Mouse (Mus musculus): ENCODE measurements around the gene Bcl9. TPM values are rescaled to one million over a fixed set of nuclear protein-coding genes. Genes with fewer than 3 reads are reported as not detected.
A peak's percentile ranks its signal among the peaks of the same experiment; 100 is the strongest.

The Bcl9 gene
- polyA plus RNA-seq, 1 experiment = 6.9 TPM

DNA sequence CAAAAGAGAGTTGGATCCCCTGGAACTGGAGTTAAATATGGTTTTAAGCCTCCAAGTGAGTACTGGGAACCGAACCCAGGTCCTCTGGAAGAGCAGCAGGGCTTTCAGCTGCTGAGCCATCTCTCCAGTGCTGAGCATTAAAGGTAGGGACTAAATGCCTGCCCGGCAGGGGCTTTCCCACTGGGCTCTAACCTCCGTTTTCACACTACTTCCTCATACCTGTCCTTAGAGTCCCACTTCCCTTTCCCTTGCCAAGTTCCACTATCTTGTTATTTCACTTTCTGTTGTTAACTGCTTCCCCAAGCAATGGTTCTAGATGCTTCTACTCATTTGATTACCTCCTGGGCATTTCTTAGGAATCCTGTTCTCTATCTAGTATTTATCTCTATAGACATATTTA is 65.4 kb downstream of the Bcl9 start:
- no peak for DNase-seq (ENCODE audit: low spot score)

DNA sequence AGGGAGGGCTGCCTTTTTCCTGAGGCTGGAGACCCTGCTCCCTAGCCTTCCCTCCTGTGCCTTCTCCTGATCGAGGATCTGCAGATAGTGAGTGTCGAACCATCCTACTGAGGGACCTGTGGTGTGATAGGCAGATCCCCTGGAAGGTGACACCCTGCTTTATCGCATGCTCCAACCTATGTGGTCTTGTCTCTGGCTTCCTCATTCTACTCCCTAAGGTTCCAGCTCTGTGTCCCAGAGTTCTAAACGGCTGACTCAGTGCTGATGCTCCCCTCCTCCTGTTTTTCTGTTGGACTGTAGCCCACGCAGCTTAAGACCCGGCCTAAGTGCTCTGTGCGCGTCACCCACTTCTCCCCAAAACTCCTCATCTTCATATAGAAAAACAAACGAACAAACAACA is 65.9 kb downstream of the Bcl9 start:
- DNase-seq (ENCODE audit: low spot score) = no peak

DNA sequence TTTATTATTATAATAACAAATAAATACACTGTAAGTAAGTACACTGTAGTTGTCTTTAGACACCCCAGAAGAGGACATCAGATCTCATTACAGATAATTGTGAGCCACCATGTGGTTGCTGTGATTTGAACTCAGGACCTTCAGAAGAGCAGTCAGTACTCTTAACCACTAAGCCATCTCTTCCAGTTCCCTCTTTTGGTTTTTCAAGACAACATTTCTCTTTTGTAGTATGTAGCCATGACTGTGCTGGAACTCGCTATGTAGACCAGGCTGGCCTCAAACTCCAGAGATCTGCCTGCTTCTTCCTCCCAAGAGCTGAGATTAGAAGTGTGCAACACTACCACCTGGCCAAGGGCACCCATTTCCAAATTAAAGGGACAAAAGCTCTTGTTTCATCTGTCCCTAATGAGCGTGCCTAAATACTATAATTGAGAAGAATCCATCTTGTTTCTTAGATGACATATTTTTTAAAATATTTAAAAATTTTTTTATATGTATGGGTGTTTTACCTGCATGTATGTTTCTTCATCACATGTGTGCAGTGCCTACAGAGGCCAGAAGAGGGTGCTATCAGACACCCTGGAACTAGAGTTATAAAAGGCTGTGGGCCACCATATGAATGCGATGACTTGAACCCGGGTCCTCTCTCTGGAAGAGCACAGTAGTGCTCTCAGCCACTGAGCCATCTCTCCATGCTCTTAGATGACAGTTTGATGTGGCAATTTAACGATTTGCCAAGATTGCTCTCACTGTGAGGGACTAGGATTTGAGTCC is 66.9 kb downstream of the Bcl9 start:
- DNase-seq (ENCODE audit: low spot score) = no peak

DNA sequence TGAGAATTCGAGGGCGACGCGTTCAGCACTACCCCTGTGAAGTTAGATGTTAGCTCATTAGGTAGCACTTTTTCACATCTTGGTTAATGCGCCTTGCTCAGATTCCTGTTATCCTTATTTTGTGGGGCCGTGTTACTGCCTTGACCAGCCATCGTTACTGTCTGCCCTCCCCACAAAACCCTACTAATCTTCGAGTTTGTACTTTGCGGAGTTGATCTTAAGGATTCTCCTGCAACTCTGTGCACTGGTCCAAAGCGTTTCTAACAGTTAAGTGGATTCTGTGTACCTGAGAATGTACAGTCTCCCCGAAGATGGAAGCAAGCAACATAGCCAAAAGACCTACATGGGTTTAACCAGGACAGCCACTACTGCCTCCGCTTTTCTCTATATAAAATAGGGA is 69.3 kb downstream of the Bcl9 start:
- no peak for DNase-seq (ENCODE audit: low spot score)

DNA sequence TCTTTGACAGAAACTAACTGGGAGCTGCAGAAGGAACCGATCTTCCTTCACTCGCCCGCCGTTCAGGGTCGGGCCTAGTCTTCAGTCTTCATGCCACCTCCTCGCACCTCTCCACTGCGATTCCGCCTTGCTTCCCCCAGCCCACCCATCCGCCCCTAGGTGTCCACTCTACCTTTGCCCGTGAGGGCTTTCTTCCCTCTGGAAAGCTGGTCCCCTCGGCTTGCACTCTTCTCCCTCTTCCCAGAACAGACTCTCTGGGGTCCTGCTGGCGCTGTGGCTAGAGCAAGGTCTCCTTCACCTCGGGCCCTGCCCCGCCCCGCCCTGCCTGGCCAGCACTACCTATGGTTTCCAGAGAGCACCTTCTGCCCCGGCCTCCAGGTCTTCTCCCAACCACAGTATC is 69.7 kb downstream of the Bcl9 start:
- no peak for DNase-seq (ENCODE audit: low spot score)

DNA sequence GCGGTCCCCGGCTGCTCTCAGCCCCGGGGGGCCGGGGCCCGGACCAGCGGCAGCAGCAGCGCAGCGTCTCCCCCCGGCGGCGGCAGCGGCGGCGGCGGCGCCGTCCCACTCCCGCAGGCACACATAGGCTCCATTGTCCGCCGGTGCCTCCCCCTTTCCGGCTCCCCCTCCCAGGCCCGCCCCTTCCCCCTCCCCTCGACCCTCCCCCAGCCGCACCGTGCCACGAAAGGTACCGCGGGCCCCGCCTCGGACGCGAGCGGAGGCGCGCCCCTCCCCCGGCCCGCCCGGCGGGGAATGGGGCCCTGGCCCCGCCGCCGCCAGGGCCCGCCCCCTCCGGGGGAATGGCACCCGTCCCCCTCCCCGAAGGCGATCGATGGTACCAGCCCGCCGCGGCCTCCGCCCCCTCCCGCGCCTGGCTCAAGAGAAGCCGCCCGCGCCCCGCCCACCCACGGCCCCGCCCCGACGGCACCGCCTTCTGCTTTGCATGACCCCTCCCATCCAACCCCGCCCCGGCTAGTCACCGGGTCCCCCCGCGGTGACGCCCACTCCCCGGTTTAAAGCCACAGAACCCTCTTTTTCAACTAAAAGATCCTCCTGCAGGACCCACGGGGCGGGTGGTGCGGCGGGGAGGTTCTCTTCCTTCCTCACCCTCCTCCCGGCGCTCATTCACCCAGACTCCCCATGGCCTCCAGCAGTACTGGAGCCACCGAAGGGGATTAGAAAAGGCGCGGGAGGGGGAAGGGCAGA is 70.3 kb downstream of the Bcl9 start:
- peak; percentile 84 for DNase-seq (ENCODE audit: low spot score)

DNA sequence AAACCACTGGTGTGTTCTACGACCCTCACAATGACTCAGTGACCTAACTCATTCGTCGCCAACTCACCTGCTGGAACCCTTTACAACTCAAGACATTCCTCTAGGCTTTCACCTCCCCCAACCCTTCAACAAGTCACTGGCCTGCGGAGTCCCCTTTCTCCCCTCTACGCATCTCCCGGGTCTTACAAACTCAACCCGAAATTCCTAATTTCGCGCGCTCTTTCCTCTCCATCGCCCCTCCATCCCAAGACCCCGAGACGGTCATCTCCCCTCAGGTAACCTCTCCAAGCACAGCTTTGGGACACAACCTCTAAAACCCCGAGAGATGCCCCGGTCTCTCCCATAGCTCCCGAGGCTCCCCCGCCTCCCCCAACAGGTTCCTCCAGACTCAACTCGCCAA is 71.0 kb downstream of the Bcl9 start:
- no peak for DNase-seq (ENCODE audit: low spot score)

DNA sequence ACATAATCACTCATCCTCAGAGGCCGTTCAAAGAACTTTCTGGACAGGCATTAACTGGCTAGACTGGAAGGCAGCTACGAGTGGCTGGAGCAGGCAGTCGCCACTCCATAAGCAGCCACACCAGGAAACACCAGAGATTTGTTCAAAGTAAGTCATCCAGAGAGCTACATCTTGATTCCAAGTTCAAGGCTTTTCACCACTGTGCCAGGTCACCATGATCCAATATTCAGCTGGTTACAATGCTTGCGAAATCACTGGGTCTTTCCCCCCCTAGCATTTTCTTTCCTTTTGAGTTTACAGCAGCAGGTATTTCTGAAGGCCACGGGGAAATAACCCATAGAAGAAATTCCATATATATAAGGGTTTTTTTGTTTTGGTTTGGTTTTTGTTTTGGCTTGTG is 72.5 kb downstream of the Bcl9 start:
- no peak for DNase-seq (ENCODE audit: low spot score)

DNA sequence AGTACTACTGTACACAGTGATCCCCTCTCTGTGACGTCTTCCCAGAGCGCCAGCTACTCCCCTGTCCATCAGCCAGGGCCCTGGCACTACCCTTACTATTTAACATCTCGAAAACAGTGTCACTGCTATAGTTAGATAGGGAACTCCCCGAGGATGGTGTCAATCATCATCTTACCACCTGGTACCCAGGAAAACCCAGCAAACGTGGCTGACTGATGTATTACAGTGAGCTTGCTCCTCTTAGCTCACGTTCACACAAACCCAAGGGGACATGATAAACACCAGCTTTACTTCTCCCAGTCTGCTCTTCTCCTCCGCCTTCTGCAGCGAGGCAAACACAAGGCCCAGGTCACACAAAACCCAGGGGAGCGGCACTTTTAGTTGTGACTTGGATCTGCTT is 74.5 kb downstream of the Bcl9 start:
- DNase-seq (ENCODE audit: low spot score) = no peak

DNA sequence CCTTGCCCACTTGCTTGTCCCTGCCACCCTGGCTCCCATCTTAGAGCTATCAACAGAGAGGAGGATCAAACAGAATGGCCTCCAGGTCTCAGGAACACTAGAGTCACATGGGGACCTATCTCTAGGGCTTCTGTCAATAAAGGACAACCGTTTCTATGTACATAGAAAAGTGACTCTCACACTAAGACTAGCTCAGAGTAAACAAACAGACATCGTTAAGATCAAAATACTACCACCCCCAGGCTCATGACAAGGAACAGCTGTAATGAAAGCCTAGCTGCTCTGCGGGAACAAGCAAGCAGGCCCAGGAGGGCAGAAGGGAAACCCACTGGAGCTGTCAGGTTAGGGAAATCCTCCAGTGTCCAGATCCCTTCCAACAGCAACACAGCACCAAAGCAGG is 82.2 kb downstream of the Bcl9 start:
- DNase-seq (ENCODE audit: low spot score) = no peak

DNA sequence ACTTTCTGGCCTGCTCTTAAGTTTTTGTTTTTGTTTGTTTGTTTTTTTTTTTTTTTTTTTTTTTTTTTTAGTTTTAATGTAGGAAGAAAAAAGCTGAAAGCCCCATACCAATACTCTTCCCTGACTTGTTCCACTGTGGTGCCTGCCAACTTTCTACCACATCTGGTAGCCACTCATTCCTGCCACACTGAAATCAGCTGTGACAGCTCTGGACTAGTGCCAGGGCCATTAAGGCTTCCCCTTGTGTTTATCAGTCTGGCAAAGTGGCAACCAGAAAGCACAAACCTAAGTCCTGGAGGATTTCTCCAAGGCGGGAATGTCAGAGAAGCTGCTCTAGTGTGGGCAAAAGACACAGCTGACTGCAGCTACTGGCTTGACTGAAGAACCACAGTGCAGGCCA is 83.3 kb downstream of the Bcl9 start:
- DNase-seq (ENCODE audit: low spot score) = no peak

DNA sequence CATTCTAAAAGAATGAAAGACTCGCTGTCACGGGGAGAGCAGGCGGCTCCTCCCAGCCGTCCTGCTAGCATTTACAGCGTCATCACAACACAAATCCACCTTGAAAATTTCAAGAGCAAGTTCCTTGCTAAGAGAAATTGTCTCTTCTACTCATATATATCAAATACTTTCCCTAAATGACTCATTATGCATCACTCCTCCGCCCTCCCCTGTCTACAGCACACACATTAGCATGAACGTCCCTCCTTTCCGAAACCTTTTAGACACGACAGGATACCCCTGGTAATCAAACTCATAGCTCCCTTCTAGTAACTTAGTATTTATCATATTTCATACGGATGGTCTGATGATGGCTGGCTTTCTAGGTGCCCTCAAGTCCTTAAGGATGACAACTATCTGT is 83.8 kb downstream of the Bcl9 start:
- no peak for DNase-seq (ENCODE audit: low spot score)

DNA sequence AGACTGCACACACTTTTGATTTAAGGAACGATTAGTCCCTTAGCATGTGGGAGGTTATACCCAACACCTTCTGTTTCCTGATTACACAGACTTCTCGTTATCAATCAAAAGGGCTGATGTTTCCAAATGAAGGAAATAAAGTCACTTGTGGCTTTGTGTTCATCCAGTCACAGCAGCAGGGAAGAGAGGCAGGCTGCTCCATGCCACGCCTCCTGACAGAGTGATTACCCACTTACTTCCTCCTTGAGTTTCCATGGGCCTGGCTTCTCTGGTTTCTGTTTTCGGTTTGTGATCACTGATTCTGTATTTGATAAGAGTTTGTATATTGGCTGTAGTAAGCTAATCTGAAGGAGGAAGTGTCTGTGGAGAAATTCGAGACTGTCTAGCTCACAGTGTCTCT is 86.5 kb downstream of the Bcl9 start:
- DNase-seq (ENCODE audit: low spot score) = no peak

DNA sequence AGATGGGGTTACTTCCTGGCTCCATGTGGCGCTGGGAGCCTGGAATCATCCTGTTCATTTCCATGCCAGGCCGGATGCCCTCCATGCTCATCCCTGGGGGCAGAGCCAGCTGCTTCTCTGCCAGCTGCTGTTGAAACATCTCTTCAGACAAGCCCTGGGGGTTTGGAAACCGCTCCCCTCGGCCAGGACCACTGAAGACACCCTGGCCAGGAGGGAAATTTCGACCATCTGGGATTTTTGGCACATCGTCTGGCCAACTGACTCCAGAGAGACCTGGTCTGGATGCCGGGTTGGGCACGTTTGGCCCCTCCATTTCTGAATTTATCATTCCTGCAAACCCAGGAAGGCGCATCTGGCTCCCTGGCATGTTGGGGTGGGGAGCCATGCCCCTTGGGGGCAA is 88.4 kb downstream of the Bcl9 start:
- no peak for DNase-seq (ENCODE audit: low spot score)

DNA sequence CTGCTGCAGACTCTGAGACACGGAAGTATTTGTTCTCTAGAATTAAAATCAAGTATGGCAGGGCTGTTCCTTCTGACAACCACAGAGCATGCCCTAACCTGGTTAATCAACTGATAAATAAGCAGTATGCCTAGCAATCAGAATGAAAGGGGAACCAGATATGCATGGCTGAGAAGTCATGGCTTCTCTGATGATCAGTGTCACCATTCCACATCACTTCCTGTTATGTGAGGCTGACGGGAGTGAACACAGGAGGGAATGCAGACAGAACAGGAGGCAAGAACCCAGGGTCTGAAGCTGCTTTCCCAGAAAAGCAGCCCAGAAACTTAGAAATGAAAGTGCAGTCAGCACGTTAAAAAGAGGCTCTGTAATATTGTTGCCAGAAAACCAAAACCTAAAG is 91.2 kb downstream of the Bcl9 start:
- DNase-seq (ENCODE audit: low spot score) = no peak

DNA sequence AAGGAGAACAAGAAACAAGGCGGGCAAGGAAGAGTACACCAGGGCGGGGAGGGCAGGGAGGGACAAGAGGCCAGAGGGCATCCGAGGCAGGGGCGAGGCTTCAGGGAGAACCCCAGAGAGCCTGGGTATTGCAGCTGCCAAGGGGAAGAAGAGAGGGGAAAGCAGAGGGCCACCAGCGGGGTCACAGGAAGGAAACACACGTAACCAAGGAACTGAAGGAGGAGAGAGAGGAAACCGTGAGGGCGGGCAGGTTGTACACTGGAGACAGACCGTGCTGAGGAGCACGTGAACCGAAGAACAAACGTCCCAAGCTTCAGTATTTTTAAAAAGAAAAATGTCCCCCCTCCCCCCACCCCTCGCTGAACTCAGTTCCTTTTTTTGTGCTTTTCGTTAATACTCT is 93.8 kb downstream of the Bcl9 start:
- DNase-seq (ENCODE audit: low spot score) = no peak

DNA sequence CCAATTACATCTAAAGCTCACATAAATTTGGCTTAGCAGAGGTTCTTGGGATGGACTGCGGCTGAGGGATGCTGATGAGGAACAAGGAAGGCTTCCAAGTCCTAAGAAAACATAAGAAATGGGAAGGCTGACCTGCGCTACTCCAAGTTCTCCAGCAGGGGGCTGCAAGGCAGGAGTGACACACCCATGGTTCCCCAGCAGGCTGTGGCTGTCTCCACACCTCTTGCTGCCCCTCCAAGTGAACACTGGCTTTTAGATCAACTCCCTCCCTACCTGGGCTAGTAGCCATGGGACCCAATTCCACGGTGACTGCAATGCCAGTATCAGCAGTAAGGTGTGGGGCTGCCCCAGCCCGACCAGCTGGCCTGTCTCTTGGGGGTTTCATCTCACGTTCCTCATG is 95.8 kb downstream of the Bcl9 start:
- no peak for DNase-seq (ENCODE audit: low spot score)

DNA sequence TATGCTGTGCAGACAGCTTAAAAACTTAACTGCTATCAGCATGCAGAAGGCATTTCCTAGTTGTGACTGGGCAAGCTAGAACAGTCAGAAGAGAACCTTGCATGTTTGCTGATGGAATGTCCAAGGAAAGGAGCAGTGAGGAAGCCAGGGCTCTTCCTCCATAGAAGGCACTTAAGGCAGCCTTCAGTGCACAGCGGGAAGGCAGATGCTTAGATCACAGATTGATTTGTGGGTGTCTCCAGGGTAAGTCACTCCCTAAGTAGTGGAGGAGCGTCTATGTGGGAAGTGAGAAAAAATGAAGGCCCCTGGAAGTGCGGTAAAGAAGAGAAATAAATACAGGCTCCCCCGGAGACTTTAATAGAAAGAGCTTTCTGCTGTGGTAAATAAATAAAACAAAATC is 98.5 kb downstream of the Bcl9 start:
- no peak for DNase-seq (ENCODE audit: low spot score)

DNA sequence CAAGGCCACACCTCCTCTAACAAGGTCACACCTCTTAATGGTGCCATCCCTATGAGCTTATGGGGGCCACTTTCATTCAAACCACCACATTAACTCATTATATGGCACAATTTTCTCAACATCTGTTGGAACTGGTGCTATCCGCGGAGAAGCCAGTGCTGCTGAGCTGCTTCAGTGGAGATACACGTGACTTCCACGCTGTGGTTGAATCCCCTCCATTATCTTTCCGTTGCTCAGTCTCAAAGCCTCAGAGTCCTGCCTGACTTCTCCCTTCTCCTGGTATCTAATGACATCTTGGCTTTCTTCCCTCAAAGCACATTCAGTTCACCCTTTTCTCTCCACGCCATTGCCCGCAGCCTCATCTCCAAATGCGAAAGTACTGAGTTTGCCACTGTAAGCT is 101.1 kb downstream of the Bcl9 start:
- no peak for DNase-seq (ENCODE audit: low spot score)

DNA sequence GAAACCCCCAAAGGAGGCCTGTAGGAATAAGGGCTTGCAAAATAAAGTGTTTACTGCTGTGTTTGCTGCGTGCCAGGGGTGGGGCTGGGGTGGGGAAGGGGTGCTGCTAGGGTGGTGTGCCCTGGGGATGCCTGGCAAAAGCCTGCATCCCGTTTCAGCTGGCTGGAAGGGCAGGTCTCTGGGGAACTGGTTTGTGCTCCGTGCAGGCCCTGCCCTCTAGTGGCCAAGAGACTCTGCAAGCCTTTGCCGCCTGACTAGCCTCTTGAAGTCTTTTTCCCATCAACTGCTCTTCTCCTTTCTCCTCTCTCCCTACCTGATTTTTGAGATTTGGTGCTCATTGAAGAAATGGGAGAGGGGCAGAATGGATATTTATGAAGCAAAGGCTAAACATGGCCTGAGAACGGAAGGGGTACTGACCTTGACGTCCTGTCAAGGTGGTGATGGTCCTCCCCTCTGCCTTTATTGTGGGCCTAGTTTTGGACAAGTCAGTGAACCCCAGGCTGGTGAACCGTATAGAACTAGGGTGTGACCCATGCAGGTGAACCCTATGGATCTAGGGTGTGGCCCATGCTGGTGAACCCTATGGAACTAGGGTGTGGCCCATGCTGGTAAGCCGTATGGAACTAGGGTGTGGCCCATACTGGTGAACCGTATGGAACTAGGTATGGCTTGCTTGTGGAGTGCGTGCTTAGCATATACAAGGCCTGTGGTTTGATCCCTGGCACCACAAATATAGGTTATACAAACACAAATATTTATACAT is 112.4 kb downstream of the Bcl9 start:
- no peak for DNase-seq (ENCODE audit: low spot score)

DNA sequence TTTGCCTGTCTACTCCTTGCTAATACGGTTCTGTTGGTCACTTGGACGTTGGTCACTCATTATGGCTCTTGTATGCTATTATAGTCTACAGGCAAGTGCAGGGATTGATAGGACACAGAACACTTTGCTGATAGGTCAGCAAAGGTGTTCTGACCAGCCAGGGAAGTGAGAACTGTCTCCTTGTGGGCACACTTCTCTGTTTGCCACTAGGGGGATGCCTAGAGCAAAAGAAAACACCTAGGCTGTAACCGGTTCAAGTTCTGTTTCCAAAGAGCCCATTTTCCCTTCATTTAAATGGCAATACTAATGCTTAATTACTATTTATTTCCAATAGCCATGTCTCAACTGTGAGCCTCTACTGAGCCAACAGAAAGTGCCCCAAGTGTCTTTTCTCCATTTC is 113.9 kb downstream of the Bcl9 start:
- no peak for DNase-seq (ENCODE audit: low spot score)

DNA sequence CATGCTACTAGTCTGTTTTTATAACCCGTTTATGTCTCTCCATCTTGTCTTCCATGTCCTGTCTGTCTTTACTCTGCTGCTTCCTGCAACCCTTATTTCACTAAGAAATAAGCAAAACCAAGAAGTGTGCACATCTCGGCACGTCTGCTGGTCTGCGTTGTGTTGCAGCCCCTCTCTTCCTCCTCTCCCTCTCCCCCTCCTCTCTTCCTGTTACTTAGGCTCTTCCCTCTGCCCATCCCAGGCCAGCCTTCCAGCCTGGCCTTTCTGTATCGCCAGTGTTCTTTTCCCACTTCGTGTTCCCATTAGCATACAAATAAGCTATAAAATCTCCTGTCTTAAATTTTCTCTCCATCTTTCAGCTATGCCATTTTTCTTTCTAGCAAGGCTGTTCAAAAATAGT is 117.2 kb downstream of the Bcl9 start:
- DNase-seq (ENCODE audit: low spot score) = no peak

DNA sequence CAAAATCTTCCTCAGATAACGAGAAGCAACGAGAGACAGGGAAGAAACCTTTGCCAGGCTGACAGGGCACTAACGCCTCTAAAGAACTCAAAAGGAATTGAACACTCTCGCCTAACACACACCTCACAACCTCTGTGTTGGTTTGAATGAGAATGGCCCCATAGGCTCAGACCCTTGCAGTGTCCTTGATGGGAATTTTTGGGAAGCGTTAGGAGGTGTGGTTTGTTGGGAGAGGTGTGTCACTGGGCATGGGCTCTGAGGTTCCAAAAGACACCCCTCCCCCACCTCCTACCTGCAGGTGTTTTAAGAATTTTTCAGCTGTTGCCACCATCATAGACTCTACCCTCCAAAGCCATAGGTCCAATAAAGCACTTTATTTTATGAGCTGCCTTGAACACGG is 118.8 kb downstream of the Bcl9 start:
- no peak for DNase-seq (ENCODE audit: low spot score)
